Mouse (Mus musculus) brain, embryonic 14.5 days (tissue): ENCODE results near the gene Mastl. TPM values are rescaled to one million over a fixed set of nuclear protein-coding genes. Genes with fewer than 3 reads are reported as not detected.

ENCODE experiments used
- DNase-seq: peaks from one replicate; pipeline ENCODE4 v3.0.0-alpha.2; 2011; ENCODE audit warnings: low read depth
- CTCF ChIP-seq: fragments of 200-500 bp; IDR thresholded peaks from 2 replicates; pipeline ENCODE4 v1.5.1; 2012; ENCODE audit warnings: inconsistent platforms, mild to moderate bottlenecking, moderate library complexity, borderline replicate concordance; ENCODE audit not compliant: insufficient read depth, insufficient read length; ENCODE audit errors: extremely low read depth
- POLR2A ChIP-seq: fragments of 200-500 bp; IDR thresholded peaks from 2 replicates; pipeline ENCODE4 v1.6.1; 2012; ENCODE audit warnings: mild to moderate bottlenecking, inconsistent platforms, borderline replicate concordance; ENCODE audit not compliant: poor library complexity, insufficient read depth, insufficient read length, severe bottlenecking; ENCODE audit errors: extremely low read depth
- polyA plus RNA-seq: library from polyadenylated mRNA; depleted of rRNA; stranded (reverse); fragments of >200 nt; gene quantifications from 2 replicates; pipeline ENCODE4 v1.2.3, GENCODE M21; 2012; rRNA removed

The Mastl gene
- polyA plus RNA-seq, 1 experiment, result 2.3 TPM

- DNase-seq, result no peak
- TF ChIP-seq POLR2A, result no peak
These were observed 71.3 kb downstream of the Mastl start for GRCm38 (mm10) chr2:23084540-23084939.

DNA sequence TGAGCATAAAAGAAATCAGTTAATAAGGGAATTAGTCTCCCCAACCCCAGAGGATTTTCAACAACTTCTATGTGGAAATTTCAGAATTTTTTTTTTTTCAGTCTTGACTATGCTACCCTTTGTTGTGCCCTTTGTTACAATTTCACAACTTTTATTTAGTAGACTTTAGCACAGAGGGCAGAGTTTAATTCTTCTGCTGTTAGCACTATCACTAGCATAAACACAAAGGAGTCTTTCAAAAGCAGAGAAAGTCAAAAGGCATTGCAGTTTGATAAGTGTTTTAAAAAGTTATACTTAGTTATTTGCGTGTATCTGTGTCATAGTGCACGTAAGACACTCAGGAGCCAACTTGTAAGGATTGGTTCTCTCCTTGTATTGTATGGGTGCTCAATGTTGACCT is 77.2 kb downstream of the Mastl start:
- no peak for TF ChIP-seq POLR2A
- no peak for DNase-seq

DNA sequence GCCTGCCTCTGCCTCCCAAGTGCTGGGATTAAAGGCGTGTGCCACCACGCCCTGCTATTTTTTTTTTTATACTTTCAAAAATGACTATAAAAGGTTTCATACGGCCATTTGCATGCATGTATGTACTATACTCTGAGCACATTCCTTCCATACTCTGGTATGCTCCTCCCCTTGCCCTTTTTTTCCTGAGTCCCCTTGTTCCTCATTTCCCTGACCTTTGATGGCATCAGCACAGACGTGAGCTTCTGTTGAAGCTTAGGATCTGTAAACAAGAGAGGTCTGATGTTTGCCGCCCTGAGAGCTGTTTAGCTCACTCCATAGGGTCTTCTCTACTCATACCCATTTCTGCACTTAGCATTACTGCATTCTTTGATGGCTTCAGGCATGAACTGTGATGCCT is 78.1 kb downstream of the Mastl start:
- no peak for TF ChIP-seq CTCF
- no peak for TF ChIP-seq POLR2A
- DNase-seq, result no peak

DNA sequence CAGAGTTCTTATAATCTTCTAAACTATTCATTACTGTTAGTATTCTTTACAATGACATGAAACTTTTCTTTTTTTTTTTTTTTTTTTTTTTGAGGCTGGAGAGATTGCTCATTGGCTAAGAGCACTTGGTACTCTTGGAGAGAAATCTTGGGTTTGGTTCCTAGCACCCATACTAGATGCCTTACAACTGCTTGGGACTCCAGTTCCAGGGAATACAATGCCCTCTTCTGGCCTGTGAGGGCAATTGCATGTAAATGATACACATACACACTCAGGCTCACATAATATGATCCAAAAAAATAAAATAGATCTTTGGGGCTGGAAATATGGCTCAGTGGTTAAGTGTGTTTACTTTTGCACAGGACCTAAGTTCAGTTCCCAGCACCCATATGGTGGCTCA is 79.0 kb downstream of the Mastl start:
- DNase-seq, result no peak
- TF ChIP-seq CTCF (no peak), POLR2A (no peak)

- TF ChIP-seq CTCF, result no peak
- TF ChIP-seq POLR2A, result no peak
- no peak for DNase-seq
These were observed 80.0 kb downstream of the Mastl start for GRCm38 (mm10) chr2:23075846-23076245.

- no peak for DNase-seq
- TF ChIP-seq POLR2A (no peak), CTCF (no peak)
These were observed 84.4 kb downstream of the Mastl start for GRCm38 (mm10) chr2:23071406-23071805.

DNA sequence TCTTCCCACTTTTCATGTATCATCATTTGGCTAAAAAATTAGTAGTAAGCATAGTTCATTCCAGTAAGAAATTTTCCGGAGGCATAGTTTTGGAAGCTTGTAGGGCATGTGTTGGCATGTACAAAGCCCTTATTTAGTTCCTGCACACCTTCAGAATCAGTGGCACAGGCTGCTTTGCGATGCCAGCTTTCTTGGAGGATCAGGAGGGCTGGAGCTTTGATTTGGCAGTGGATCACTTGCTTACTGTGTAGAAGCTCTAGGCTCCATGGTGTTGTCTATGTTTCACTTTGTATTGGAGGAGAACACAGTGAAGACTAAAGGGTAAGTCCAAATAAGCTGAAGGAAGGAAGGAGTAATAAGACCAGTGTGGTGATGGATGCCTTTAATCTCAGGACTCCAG is 85.3 kb downstream of the Mastl start:
- no peak for TF ChIP-seq CTCF
- TF ChIP-seq POLR2A, result no peak

DNA sequence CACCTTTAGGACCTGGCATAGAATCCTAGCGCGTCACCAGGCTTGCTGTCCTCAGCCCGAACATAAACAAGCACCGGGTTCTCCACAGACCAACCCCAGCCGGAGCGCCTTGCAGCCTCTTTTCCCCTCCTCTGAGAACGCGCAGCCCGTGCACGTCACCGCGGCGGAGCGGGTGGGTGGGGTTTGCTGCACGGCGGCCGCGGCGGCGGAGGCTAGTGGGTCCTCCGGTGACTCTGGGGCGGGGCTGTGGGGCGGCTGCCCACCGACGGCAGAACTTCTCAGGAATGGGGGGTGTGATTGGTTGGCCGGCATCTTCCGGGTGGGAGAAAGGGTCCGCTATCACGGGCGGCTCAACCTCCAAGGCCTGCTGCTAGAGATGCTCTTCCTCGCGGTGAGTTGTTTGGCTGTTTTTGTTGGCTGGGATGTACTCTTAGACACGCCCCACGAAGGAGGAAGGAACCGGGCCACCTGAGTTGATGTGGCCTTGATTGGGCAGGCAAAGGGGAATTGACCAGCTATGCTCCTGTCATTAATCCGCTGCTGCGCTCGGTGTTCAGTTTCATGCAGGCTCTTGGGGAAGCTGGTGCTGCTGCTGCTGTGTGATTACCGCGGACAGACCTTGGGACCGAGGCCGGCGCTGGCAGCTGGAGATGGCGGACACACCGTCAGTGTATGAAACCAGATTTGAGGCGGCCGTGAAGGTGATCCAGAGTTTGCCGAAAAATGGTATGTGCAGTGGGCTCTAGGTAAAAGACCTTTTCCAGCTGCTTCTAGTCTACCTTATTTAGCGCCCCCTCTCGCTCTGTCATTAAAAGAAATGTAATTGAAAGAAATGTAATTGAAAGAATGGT is 86.7 kb downstream of the Mastl start:
- TF ChIP-seq CTCF (no peak), POLR2A (peak; percentile 74)
- peak; percentile 97 for DNase-seq

More for the DNA sequence above, 85.3 kb downstream of the Mastl start:
- DNase-seq, result no peak

- TF ChIP-seq POLR2A (no peak), CTCF (no peak)
- no peak for DNase-seq
These were observed 87.5 kb downstream of the Mastl start for GRCm38 (mm10) chr2:23068370-23068737.

DNA sequence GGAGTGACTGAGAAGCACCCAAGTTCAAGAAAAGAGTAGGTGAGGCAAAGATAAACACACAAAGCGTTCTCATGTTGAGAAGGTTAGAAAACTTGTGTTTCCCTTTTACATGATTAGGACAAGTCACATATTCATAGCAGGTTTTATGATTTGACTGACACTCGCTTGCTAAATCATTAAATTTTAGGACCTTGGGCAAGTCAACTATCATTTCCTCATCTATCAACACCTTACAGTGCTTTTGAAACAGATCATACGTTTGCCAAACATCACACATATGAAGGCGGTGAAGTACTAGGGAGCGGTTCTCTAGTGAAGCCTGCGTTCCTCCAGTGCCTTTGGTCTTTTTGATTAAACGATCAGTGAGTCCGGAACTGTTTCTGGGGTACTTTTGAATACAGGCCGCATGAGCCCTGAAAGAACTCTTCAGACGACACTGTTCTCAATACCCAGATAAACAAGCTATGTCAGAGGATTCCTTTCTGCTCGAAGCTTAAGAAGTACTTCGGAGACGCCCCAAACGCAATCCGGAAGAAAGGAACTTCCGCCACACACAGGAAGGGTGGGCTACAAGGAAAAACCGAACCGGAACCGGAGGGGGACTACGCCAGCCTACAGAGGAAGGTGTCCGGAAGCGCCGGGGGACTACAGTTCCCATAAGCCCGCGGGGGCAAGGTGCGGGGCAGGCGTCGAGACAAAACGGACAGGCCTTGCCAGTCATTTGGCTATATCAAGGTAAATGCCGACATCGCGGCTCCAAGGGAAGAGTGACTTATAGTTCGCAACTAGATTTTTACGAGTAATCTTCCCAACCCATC is 88.1 kb downstream of the Mastl start, which contains the start of gene Acbd5:
Acbd5 (plus strand) TSS at position 616 of the 818 bp plus-strand sequence.
- peak; percentile 99 for DNase-seq
- TF ChIP-seq CTCF (no peak), POLR2A (peak; percentile 41; the same call in 1 of the 2 replicates)

Other genes with a start within 250 kb of the Mastl start
- 86.0 and 108 TPM in 2 replicates for gene Abi1, start 115.8 kb downstream of the Mastl start, polyA plus RNA-seq
- gene Acbd5, start 87.9 kb downstream of the Mastl start, polyA plus RNA-seq, result 26.2 and 36.2 TPM in 2 replicates
- gene Yme1l1, start 345 bp upstream of the Mastl start, polyA plus RNA-seq, result 35.7 and 39.7 TPM in 2 replicates
- 0.04 and 0.11 TPM in 2 replicates for gene 4931423N10Rik, start 51.5 kb upstream of the Mastl start, polyA plus RNA-seq
- gene Nxph2, start 165.2 kb upstream of the Mastl start, polyA plus RNA-seq, result 1.4 TPM in 2 replicates